Mouse (Mus musculus) hematopoietic stem cell, adult 5-6 weeks (primary cell): ENCODE data around the gene Lamb1. TPM values are rescaled to one million over a fixed set of nuclear protein-coding genes. Genes with fewer than 3 reads are reported as not detected.

Experiments used
- ATAC-seq, 2 experiments: fragments of 125-278 bp in 1 of 2; replicated peaks in 1 of 2; 2 replicates each; pipeline ENCODE4 v1.8.0; 2016 to 2017; ENCODE audit warnings: inconsistent platforms in 2 of 2, mild to moderate bottlenecking in 2 of 2, moderate number of reproducible peaks in 2 of 2, low read depth in 1 of 2, moderate TSS enrichment in 1 of 2; ENCODE audit not compliant: low FRiP score in 2 of 2, poor library complexity in 2 of 2, severe bottlenecking in 2 of 2, insufficient read depth in 1 of 2, low TSS enrichment in 1 of 2
- total RNA-seq: library from RNA; stranded (forward); fragments of 172-1452, 232-1000 nt; gene quantifications from 2 replicates; pipeline ENCODE4 v1.2.3, GENCODE M21; 2017

The Lamb1 gene
- total RNA-seq, 1 experiment from 2014 or later: not detected

- ATAC-seq: no peak
These were observed 7.1 kb downstream of the Lamb1 start for GRCm38 (mm10) chr12:31272012-31272735.

GRCm38 (mm10) chr12:31272846-31273245 lies 7.8 kb downstream of the Lamb1 start:
- no peak for ATAC-seq

GRCm38 (mm10) chr12:31273646-31274045 lies 8.6 kb downstream of the Lamb1 start:
- ATAC-seq: no peak

- ATAC-seq: no peak
These were observed 10.4 kb downstream of the Lamb1 start for GRCm38 (mm10) chr12:31275411-31275810.

DNA sequence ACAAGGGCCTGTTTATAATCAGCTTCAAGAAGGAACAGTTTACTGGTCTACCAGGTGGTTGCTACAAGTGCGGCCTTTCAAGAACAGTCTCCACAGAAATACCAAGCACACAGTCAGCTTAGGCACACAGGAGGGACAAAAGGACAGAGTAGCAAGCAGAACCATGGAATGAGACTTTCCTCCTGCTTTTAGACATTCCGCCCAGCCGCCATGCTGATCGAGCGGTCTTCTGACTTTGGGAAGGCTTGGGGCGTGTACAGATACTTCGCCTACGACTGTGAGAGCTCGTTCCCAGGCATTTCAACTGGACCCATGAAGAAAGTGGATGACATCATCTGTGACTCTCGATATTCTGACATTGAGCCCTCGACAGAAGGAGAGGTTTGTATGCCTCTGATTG lies 13.2 kb downstream of the Lamb1 start:
- no peak for ATAC-seq

DNA sequence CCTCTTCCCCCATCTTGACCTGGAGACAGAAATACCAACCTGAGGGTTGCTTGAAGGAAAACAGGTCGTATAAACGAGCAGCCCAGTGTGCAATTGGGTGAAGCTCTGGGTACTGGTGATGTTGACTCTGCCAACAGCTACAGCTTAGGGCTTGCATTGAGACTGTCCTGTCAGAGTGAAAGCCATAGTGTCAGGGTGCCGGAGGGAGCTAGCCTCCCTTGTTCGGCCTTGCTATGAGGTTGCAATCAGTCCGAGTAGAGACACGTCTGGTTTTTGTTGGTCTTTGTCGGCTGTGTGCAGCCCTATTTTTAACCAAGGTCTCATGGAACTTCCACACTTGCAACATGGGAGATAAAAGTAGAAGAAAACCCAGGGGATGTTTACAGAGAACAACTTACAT lies 15.3 kb downstream of the Lamb1 start:
- ATAC-seq: no peak

DNA sequence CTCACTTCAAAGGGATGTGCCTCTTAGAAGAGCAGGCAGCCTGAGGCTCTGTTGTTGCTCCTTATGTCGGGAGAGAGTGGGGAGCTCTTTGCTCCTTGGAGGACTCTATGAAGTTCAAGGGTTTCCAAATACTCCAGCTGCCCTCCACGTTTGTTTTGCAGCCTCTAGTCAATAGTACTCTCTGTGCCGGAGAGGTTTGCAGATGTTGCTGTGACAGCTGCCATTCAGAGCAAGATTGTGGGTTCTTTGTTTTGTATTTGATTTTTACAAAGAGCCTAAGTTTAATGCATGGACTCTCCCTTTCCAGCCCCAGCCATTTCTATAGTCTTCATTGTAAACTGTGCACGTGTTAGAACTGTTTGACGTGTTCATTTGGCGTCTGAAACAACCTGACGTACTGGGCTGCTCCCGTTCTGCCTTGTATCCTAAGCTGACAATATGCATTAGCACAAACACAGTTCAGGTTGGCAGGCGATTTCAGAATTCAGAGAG lies 16.1 kb downstream of the Lamb1 start:
- ATAC-seq: no peak

DNA sequence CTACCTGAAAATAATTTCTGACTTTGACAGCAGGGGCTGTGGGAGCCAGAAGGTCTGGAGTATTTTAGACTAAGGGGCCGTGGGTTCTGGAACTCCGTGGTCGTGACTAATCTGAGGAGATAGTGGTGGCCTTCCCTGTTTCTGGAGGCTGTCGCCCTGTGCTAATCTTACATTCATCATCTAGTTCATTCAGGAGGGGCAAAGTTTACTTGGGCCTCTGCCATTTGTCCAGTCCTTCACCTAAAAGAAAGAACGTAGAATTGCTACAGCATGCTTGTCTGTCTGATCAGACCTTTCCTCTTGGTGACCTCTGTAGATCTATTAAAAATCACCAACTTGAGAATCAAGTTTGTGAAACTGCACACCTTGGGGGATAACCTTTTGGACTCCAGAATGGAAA lies 17.2 kb downstream of the Lamb1 start:
- no peak for ATAC-seq

- no peak for ATAC-seq
These were observed 18.1 kb downstream of the Lamb1 start for GRCm38 (mm10) chr12:31283131-31283530.

DNA sequence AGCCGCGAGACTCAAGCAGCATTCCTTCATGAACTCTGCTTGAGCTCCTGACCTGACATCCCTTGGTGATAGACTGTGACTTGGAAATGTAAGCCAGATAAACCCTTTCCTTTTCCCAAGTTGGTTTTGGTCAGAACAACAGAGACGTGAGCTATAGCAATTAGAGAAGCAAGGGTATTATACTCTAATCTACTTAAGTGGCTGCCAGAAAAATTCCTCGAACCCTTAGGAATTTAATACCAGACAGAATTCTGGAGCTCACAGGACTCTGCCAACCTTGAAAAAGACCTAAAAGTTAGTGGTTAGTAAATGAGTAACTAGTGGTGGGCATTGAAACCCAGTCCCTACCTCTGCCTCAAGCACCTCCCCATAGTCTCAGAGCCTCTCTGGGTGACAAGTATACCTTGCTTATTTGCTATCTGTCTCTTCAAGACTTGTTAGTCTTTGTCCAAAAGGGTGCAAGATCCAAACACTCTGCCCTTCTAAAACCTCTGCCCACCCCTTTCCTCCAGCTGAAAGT lies 18.6 kb downstream of the Lamb1 start:
- ATAC-seq: no peak

DNA sequence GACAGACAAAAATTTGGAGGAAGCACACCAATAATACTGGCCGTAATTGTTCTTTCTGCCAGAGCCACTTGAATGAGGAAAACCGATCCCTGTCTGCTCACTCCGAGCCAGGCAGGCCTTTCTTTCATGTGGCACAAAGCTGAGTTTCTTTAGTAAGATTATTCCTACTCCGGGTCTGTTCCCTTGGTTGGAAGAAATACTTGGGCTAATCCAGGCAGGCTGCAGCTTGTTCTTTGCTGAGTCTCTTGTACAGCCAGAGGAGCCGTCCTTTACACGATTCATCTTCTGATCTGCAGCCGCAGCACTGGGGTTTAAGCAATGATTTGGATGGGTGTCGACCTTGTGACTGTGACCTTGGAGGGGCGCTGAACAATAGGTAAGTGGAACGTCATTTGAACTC lies 24.0 kb downstream of the Lamb1 start:
- no peak for ATAC-seq

DNA sequence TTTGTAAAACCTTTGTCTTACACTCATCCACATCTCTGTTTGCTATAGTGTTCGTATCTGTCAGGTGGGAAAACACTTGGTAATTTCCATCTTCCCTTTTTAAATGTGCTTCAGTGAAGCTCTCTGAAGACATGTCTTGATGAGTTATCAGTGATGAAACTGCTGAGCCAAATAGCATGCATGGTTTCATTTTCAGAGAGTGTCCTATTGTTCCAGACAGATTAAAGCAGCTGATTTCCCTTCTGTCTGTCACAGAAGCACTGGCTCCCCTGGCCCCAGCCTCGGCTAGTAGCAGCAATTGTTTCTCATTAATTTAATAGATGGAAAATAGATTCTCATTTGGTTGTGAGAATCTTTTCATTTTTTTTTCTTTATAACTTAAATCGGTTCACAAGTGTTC lies 25.9 kb downstream of the Lamb1 start:
- no peak for ATAC-seq

GRCm38 (mm10) chr12:31293361-31294142 lies 28.5 kb downstream of the Lamb1 start:
- ATAC-seq: no peak

DNA sequence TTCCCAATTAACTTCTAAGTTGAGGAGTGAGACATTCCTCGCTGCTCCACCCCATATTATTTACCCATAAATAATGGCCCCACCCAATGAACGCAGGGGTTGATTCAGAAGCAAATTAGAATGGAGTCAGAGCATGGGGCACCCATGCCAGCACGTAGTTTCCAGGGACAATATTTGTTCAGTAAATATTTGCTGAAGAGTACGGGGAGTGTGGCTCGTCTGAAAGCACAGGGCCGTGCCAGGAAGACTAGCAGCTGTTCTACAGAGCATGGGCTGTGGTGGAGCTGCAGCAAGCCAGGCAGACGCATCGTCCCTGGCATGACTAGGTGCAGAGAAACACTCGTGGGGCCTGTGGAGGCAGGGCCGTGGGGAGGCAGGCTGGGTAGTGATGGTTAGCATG lies 29.5 kb downstream of the Lamb1 start:
- no peak for ATAC-seq

DNA sequence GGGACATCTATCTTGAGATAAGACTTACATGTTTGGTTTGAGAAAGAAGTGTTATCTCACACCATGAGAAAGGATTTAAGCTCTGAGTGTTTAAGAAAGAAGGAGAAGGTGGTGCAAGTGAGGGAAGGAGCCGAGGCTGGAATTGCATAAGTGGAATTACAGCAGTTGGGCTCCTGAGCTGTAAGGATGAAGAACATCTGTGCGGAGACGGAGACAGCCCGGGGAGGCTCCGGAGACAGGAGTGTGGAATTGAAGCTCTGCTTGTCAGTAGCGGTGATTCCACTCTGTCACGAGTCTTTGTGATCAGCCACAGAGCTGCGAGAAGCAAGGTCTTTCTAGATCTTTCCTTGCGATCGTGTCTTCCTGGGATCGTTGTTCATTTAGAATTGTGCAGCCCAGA lies 30.0 kb downstream of the Lamb1 start:
- no peak for ATAC-seq

DNA sequence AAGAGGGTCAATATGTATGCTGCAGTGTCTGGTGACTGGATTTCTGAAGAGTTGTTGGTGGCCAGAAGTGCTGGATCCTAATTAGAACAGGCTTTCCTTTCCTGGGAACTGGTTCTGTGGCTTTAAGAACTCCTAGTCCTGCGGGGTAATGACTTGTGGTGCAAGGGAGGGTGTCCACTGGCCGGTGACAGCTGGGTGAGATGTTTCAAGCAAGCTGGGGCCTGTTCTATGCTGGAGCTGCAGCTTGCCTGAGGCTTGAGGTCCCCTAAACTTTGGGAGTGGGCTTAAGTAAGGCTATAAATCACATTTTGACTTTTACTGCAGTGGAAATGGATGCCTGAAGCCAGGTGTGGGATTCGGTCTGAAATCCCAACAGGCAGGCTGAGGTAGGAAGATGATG lies 30.5 kb downstream of the Lamb1 start:
- ATAC-seq: no peak

DNA sequence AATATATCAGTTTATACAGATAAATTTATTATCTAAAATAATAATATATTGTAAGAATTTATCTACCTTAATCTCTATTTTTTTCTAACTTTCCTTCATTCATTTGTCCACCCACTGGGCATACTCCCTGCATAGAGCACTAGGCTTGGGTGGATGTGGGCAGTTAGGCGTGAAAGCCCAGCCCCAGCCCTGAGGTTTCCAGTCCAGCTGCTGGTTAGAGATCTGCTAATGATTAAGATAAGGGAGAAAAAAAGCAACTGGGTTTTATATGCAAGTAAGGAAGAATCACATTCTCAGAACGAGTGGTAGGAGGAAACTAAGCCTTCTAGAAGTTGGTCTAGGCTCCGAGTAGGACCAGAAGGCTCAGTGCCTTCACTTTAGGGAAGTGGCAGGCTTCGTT lies 31.1 kb downstream of the Lamb1 start:
- ATAC-seq: no peak

DNA sequence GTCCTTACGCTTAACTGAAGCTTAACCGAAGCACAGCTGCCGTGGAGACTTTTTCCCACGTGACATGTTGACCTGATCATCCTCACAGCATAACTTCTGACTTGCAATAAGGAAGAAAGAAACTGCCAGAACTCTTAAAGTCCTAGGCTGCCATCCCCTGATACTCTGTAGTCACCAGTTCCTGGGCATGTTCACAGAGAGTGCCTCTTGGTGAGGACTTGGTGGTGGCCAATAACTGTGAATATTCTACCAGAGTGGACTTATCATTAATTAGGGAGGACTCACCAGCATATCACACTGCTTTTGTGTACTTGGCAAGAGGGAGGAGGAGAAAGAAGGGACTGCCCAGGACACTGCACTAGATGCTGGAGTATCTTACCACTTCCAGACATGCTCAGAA lies 33.1 kb downstream of the Lamb1 start:
- no peak for ATAC-seq
